Mouse (Mus musculus) heart, embryonic 15.5 days (tissue): ENCODE data around the gene Sst. TPM values are rescaled to one million over a fixed set of nuclear protein-coding genes. Genes with fewer than 3 reads are reported as not detected.
"Not testable (repeated sequence)": the region's sequence is repeated elsewhere in the genome, so short reads cannot be mapped to it uniquely, and the experiment has no call there.

Source experiments
- ATAC-seq: fragments of 200-750 bp; cut with Nextera tagmentation; replicated peaks from 2 replicates; pipeline ENCODE4 v1.8.0; 2017; ENCODE audit warnings: low read depth, moderate TSS enrichment; ENCODE audit not compliant: insufficient number of reproducible peaks, insufficient read depth, low FRiP score
- H3K27ac ChIP-seq: fragments of 300-500 bp; sonication (generic); 2 replicates; pipeline ENCODE4 v1.5.1; 2015; ENCODE audit warnings: mild to moderate bottlenecking, inconsistent platforms
- H3K27me3 ChIP-seq: fragments of 300-500 bp; sonication (generic); 2 replicates; pipeline ENCODE4 v1.6.1; 2015; ENCODE audit warnings: inconsistent platforms
- H3K36me3 ChIP-seq: fragments of 300-500 bp; sonication (generic); 2 replicates; pipeline ENCODE4 v1.6.1; 2015; ENCODE audit warnings: mild to moderate bottlenecking, inconsistent platforms
- H3K4me1 ChIP-seq: fragments of 300-500 bp; sonication (generic); replicated peaks from 2 replicates; pipeline ENCODE4 v1.6.1; 2015; ENCODE audit warnings: inconsistent platforms
- H3K4me2 ChIP-seq: fragments of 300-500 bp; sonication (generic); 2 replicates; pipeline ENCODE4 v1.6.1; 2015; ENCODE audit warnings: inconsistent platforms, mild to moderate bottlenecking, moderate library complexity
- H3K4me3 ChIP-seq: fragments of 300-500 bp; sonication (generic); 2 replicates; pipeline ENCODE4 v1.5.1; 2015; ENCODE audit warnings: mild to moderate bottlenecking, inconsistent platforms
- H3K9ac ChIP-seq: fragments of 300-500 bp; sonication (generic); 2 replicates; pipeline ENCODE4 v1.6.1; 2015; ENCODE audit warnings: mild to moderate bottlenecking, inconsistent platforms
- H3K9me3 ChIP-seq: fragments of 300-500 bp; sonication (generic); replicated peaks from 2 replicates; pipeline ENCODE4 v1.6.1; 2016; ENCODE audit warnings: inconsistent platforms
- WGBS: fragments of 180-500 bp; shearing (Covaris S2); methylation state at CpG from one replicate; pipeline ENCODE4 v1.1.7; 2015; ENCODE audit warnings: mixed read lengths; 5-methylcytosine and 5-hydroxymethylcytosine counted together
- polyA plus RNA-seq: library from polyadenylated mRNA; unstranded; fragments of >200 nt; fragmentation: Nextera tagmentation; extraction: Ambion mirVana; gene quantifications from 2 replicates; pipeline ENCODE4 v1.2.1, GENCODE M21; 2015

The Sst gene
- polyA plus RNA-seq, 1 experiment from 2014 or later, result not detected

DNA sequence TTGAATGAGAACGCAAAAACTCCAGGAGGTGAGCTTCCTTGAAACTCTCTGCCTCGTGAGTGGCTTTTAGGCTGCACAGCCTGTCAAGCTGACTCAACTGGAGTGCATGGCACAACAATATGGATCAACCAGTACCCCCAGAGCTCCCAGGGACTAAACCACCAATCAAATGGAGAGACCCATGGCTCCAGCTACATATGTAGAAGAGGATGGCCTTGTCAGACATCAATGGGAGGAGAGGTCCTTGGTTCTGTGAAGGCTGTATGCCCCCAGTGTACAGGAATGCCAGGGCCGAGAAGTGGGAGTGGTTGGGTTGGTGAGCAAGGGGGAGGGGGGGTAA is 18.2 kb upstream of the Sst start:
- H3K4me1 ChIP-seq, H3K27ac ChIP-seq, ATAC-seq, H3K36me3 ChIP-seq, H3K4me2 ChIP-seq, H3K4me3 ChIP-seq, H3K27me3 ChIP-seq, H3K9ac ChIP-seq, H3K9me3 ChIP-seq: not testable (repeated sequence)
- 74% methylated on average over 3 of the region's 3 CpGs for WGBS

DNA sequence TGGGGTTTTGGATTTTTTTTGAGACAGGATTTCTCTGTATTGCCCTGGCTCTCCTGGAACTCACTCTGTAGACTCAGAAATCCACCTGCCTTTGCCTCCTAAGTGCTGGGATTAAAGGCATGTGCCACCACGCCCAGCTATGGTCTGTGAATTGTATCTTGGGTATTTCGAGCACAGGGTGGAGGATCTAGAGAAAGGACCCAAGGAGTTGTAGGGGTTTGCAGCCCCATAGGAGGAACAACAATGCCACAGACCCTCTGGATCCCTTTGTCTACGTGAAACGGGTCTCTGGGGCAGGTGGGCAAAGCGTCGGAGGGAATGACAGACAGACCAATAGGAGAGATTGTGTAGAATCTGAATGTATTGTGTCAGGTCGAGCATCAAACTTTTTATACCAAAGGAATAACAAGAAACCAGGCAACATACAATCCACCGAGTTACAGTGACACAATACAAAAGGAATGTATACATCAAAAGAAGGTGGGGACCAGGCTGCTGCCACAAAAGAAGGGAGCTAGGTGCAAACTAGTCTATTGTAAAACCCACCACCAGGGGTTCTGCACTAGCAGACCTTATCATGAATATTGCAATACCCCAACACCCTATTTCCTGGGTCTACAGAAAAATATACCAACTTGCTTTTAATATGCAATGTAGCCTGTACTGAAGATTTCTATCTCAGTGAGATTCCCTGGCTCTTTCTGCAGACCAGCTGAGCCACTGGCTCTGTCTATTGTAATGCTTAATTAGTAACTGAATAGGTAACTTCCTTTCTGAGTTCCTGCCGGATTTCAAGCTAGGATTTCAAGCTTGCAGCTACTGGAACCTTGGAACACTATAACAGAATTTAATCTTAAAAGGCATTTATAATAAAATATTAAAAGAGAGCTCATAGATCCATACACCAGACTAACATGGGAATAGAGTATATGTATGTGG is 17.6 kb upstream of the Sst start:
- not testable (repeated sequence) for H3K27me3 ChIP-seq, H3K4me2 ChIP-seq, H3K27ac ChIP-seq, ATAC-seq, H3K9ac ChIP-seq, H3K36me3 ChIP-seq, H3K4me1 ChIP-seq, H3K9me3 ChIP-seq, H3K4me3 ChIP-seq
- 79% methylated on average over 9 of the region's 9 CpGs for WGBS

DNA sequence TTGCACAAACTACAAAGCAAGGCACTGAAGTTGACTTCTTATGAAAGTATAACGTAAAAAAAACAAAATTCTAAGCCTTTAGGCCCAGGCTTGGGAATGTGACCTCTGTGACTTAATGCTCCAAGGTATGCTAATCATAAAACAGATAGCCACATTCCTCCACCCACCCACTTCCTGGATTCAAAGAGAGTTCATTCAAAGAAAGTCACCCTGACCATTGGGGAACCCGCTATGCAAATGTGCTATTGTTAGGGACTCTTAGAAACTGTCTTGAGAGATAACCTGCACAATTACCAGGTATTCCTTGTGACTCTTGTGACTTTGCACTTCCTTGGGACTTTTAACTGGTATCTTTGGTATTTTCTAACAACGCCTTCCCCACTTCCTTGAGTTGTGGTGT is 15.8 kb upstream of the Sst start:
- not testable (repeated sequence) for H3K9me3 ChIP-seq, H3K4me1 ChIP-seq, ATAC-seq, H3K27ac ChIP-seq, H3K27me3 ChIP-seq, H3K9ac ChIP-seq, H3K4me3 ChIP-seq, H3K4me2 ChIP-seq, H3K36me3 ChIP-seq
- WGBS, result 78% methylated on average over 3 of the region's 3 CpGs

DNA sequence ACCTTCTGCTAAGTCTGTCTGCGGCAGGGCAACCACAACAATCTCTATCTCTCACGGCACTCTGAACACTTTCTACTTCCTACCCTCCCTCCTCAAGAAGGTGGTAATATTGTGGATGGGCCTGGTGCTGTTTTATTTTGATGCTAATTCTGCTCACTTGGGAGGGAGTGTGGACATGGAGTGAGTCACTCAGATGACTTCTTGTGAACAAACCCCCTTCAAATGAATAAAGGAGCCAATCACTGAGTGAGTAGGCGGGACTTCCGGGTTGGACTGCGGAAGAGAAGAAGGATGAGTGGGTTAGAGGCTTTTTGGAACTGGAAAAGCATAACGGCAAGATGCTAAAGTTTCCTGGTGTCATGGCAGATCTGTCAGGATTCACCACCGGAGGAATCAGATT is 10.7 kb upstream of the Sst start:
- Histone ChIP-seq H3K4me3 (no peak overlapping the region), H3K9me3 (no peaks in the 10 kb centered on the region), H3K4me1 (peaks cover 15% of the 10 kb centered on the region), H3K9ac (no peak overlapping the region), H3K4me2 (no peak overlapping the region), H3K36me3 (no peaks in the 10 kb centered on the region), H3K27me3 (peaks cover 14% of the 10 kb centered on the region; the same call in 1 of the 2 replicates), H3K27ac (no peak overlapping the region)
- WGBS, result 80% methylated on average over 7 of the region's 7 CpGs
- ATAC-seq, result no peak

DNA sequence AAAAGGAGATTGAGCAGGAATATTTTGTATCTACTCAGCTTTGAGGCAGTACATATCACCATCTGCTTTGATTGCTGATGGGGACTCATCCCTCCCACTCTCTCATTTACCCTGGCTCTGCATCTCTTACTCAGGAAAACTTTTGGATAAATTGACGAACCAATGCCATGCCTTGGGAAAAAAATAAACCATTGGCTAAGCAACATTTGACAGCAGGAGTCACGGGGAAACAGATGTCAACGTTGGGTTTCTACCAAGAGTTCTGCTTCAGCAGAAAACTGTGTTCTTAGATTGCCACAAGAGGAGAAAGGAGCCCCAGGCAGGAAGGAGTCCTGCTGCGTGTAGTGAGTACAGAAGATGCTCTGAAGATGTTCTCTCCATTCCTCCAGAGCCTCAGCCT is 9.3 kb upstream of the Sst start:
- 77% methylated on average over 4 of the region's 4 CpGs for WGBS
- no peaks in the 10 kb centered on the region for H3K36me3 ChIP-seq
- no peak overlapping the region for H3K27ac ChIP-seq
- peaks cover 17% of the 10 kb centered on the region for H3K27me3 ChIP-seq
- H3K4me1 ChIP-seq, result peaks cover 15% of the 10 kb centered on the region
- H3K9me3 ChIP-seq, result no peaks in the 10 kb centered on the region
- H3K4me3 ChIP-seq, result no peak overlapping the region
- H3K4me2 ChIP-seq, result no peak overlapping the region
- H3K9ac ChIP-seq, result no peak overlapping the region
- ATAC-seq, result no peak

DNA sequence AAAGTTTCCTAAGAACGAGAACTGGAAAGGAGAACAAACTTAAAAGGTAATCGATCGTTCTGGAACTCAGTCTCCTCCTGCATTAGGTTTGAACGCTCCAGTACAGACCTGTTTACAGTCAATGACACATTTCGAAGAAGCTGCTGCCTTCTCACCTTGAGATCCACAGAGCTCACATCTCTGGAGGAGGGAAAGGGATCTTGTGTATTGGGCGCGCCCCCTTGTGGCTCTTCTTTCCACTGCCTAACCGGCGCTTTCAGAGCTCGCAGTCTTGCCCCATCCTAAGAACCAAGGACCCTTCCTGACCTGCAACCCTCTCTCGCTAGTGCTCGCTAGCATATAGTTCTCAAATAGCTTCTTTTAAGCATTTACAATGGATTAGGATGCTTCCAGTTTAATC is 8.1 kb upstream of the Sst start:
- Histone ChIP-seq H3K4me2 (peak overlapping the region; percentile 67), H3K27me3 (peaks cover 21% of the 10 kb centered on the region), H3K4me3 (0 out of 2 replicates have a peak overlapping the region, but pooled peaks have one; percentile 36), H3K36me3 (no peaks in the 10 kb centered on the region), H3K27ac (no peak overlapping the region), H3K9me3 (no peaks in the 10 kb centered on the region), H3K4me1 (peaks cover 15% of the 10 kb centered on the region), H3K9ac (no peak overlapping the region)
- WGBS, result 10% methylated on average over 12 of the region's 12 CpGs
- ATAC-seq, result no peak

DNA sequence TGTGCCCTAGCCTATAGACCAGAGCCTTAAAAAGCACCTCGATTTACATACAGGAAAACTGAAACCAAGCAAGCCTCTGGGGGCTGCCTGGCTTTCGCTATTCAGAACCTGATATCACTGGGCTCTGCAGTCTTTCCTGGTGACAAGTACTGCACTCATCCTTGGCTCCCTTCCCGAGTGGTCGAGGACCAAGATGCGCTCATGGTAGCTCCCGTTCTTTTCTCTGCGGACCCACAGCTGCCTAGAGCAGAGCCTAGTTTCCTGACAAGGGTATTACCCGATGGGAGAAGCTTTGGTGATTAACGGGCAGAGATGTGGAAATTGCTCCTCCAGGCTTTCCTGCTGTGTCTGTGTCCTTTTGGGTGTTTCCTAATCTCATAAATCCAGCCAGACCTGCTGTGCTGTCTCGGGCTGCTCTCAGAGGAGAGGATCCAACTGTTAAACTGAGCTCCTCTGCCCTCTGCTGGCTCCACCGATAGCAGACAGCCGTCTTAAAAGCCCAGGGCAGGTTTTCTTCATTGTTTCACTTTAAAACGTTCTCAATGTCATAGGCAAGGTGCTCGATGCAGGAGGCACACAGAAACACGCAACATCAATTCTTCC is 7.3 kb upstream of the Sst start:
- WGBS, result 6% methylated on average over 15 of the region's 15 CpGs

DNA sequence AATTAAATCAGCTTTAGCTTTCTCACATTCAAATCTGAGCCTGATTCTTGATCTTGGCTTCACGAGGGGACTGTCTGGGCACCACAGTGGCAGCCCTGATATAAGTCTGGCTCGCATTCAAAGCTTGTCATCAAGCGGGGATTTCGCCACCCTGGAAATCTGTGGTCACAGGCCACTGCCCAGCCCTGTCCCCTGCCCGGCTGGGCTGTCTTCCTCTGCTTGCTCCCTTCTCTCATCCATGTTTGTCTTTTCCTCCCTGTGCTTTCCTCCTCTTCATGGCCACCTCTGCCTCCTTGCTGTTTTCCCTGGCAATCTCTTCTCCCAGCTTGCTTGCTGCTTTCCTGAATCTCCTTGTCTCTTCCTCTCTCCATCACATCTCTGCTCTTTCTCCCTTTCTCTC is 6.7 kb upstream of the Sst start:
- Histone ChIP-seq H3K9ac (no peak overlapping the region), H3K36me3 (no peaks in the 10 kb centered on the region), H3K27me3 (peaks cover 24% of the 10 kb centered on the region), H3K4me2 (peak overlapping the region; percentile 67), H3K4me3 (peak overlapping the region; percentile 36; the same call in 1 of the 2 replicates), H3K4me1 (peaks cover 15% of the 10 kb centered on the region), H3K9me3 (no peaks in the 10 kb centered on the region), H3K27ac (no peak overlapping the region)
- no peak for ATAC-seq
- whole genome bisulfite sequencing, result 40% methylated on average over 5 of the region's 5 CpGs

More for the DNA sequence above, 7.3 kb upstream of the Sst start:
- H3K27ac ChIP-seq, result no peak overlapping the region
- peak overlapping the region; percentile 67 for H3K4me2 ChIP-seq
- ATAC-seq, result peak; percentile 70; the same call in 1 of the 2 replicates
- peaks cover 21% of the 10 kb centered on the region for H3K27me3 ChIP-seq
- H3K9ac ChIP-seq, result peak overlapping the region; percentile 38; the same call in 1 of the 2 replicates
- peaks cover 15% of the 10 kb centered on the region for H3K4me1 ChIP-seq
- no peaks in the 10 kb centered on the region for H3K9me3 ChIP-seq
- H3K4me3 ChIP-seq, result peak overlapping the region; percentile 36
- no peaks in the 10 kb centered on the region for H3K36me3 ChIP-seq

DNA sequence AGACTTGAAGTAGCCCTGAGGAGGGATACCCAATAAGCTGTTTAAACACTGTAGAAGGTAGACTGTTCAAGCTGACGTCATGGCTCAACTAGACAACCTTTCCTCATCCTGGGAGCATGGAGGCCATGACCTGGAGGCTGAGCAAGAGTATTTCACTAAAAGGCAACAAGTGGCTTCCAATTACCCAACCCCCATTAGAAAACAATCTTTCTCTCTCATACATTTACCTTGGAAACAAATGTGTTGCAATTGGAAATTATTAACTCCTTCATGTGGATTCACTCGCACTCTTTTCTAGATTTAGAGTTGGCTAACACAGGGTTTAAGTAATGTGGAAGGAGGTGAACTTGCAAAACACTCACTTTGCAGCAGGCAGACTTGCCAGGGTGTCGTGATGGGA is 4.4 kb upstream of the Sst start:
- Histone ChIP-seq H3K9ac (no peak overlapping the region), H3K9me3 (no peaks in the 10 kb centered on the region), H3K4me3 (no peak overlapping the region), H3K27ac (no peak overlapping the region), H3K4me1 (peaks cover 15% of the 10 kb centered on the region), H3K27me3 (peaks cover 47% of the 10 kb centered on the region), H3K36me3 (no peaks in the 10 kb centered on the region), H3K4me2 (no peak overlapping the region)
- 79% methylated on average over 3 of the region's 3 CpGs for WGBS
- ATAC-seq, result no peak

DNA sequence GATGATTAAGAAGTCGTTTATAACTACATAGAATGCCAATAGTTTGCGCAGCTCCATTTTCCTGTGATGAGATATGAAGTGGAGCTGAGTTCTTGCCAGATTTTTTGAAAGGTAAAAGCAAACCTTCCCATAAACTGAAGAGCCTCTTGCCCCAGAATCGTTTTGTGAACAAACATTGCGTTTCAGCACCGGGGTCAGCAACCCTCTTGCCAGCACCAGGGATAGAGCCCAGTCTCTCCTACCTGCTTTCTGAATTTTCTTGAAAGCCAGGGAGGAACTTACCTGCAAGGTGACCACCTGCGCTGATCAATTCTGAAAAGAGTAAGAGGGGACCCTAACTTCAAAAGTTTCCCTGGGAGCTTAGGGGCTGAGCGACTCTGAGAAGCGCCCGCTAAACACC is 607 bp downstream of the Sst start:
- no peak for ATAC-seq
- Histone ChIP-seq H3K27me3 (peaks cover 36% of the 10 kb centered on the region), H3K4me3 (no peak overlapping the region), H3K27ac (no peak overlapping the region), H3K9ac (no peak overlapping the region), H3K4me1 (no peaks in the 10 kb centered on the region), H3K9me3 (no peaks in the 10 kb centered on the region), H3K36me3 (no peaks in the 10 kb centered on the region), H3K4me2 (no peak overlapping the region)
- 6% methylated on average over 9 of the region's 9 CpGs for WGBS

DNA sequence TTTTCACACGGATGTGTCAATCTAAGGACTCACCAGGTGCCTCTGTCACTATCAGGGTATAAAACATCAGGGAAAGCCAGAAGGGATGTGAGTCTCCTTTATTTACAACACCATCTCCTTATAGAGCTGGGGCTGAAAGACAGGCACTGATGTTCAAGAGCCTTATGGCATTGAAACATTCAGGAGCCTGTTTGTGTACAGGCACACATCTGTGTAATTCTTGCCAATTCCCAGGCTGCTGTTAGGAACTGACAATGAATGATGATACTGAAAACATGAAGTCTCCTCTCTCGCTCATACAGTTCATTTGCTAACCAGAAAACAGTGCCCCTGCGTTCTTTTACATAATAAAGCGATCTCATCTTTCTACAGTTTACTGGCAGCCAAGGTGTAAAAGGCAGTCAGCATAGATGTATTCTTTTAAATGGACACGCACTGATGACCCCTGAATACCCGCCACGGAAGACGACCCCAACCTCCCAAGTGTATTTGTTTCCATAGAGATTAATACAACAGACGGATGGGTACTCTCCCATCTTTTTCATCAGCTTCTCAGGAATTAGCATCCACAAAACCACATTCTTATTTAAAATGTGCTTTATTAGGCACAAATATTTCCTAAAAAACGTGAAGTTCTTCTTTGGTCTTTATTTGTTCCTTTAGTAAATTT is 2.7 kb downstream of the Sst start:
- Histone ChIP-seq H3K27ac (no peak overlapping the region), H3K36me3 (no peaks in the 10 kb centered on the region), H3K9me3 (no peaks in the 10 kb centered on the region), H3K9ac (no peak overlapping the region), H3K4me1 (no peaks in the 10 kb centered on the region), H3K4me3 (no peak overlapping the region), H3K27me3 (peaks cover 32% of the 10 kb centered on the region), H3K4me2 (no peak overlapping the region)
- 71% methylated on average over 10 of the region's 10 CpGs for WGBS
- no peak for ATAC-seq
